Mouse (Mus musculus) liver, adult 2 months (tissue): ENCODE measurements around the gene Rpp38.

Source experiments
- CTCF ChIP-seq: fragments of 200-500 bp; IDR thresholded peaks from 2 replicates; pipeline ENCODE4 v1.5.1; 2011; ENCODE audit warnings: low read depth, low read length, control low read depth
- POLR2A ChIP-seq: fragments of 200-500 bp; IDR thresholded peaks from 2 replicates; pipeline ENCODE4 v1.6.1; 2011; ENCODE audit warnings: low read length, control low read depth; ENCODE audit not compliant: insufficient read depth; ENCODE audit errors: extremely low read depth

DNA sequence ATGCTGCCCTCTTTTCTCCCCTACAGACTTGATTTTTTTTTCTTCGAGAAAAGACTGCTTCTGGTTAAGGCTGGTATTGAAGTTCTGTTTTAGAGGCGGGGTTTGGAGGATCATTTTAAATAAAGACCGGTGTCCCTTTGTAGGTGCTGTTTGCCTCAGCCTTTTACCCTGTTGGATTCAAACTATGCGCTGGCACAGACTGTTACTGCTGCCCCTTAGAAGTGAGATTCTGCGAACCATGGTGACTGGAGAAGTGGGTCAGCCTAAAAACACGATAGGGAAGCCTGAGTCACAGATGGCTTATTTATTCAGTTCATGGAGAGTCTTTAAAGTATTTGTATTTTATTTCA lies 47.3 kb downstream of the Rpp38 start:
- TF ChIP-seq CTCF (no peak), POLR2A (no peak)
